Mouse (Mus musculus): ENCODE measurements around the gene Man1c1. TPM values are rescaled to one million over a fixed set of nuclear protein-coding genes. Genes with fewer than 3 reads are reported as not detected.

Gene Man1c1
- polyA plus RNA-seq, 1 experiment from 2014 or later: 103 TPM

DNA sequence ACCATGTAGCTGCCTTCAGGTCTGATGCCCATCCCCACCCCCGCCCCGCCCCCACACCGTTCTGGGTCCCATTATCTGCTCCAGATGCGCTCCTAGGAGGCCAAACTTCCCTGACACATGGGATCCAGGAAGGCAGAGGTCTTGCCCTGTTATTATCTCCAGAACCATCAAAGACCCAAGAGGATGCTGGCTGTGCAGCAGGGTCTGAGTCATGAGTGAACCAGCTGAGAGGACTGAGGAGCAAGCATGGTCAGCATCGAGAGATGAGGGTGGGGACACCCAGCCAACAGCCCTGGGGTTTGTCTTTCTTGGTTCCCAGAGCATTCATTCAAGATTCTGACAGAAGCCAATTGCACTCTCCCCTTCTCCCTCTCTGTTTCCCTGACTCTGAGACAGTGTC is 100.5 kb downstream of the Man1c1 start:
- Histone ChIP-seq H3K27ac (no peak overlapping the region), H3K4me3 (ENCODE audit: inconsistent target) (no peak overlapping the region), H3K36me3 (ENCODE audit: inconsistent target) (peaks cover 10% of the 10 kb centered on the region; the same call in 1 of the 2 replicates), H3K79me2 (ENCODE audit: inconsistent target) (peaks cover 100% of the 10 kb centered on the region)
- WGBS (ENCODE audit: missing documents): 85% methylated on average over 4 of the region's 5 CpGs

DNA sequence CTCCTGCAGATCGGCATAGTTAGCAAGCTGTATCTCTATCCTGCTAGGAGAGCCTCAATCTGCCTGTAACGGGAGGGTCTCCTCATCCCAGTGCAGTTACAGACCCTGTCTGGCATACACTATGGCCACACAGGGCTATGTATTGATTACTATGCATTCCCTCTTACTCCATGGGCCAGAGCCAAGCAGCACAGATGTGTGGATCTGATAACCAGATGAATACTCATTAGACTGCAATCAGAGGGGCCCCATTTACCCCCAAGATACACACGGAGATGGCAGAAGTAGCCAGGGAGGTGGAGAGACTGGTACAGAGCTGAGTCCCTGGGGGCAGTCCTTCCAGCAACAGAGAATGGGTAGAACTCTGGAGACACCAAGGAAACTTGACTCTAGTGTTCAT is 101.5 kb downstream of the Man1c1 start:
- Histone ChIP-seq H3K27ac (no peak overlapping the region), H3K79me2 (ENCODE audit: inconsistent target) (peaks cover 100% of the 10 kb centered on the region), H3K36me3 (ENCODE audit: inconsistent target) (peaks cover 20% of the 10 kb centered on the region), H3K4me3 (ENCODE audit: inconsistent target) (no peak overlapping the region)
- WGBS (ENCODE audit: missing documents): 59% methylated on average over 3 of the region's 3 CpGs

DNA sequence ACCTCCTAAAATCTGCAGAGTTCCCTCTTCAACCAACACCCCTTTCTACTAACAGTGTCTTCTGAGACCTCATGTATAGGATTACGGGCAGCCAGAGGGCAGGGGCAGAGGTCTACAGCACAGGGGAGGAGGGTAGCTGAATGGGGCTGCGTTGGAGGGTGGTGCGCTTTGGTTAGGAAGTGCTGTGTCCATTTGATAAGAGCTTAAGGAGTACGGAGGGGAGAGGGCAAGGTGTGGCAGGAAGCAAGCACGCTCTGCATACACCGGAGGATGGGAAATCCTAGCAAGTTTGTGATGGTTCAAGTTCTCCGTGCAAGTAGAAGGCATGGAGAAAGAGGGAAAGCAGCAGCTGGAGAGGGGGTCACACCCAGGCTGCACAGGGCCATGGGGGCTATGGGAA is 102.1 kb downstream of the Man1c1 start:
- peak overlapping the region; percentile 1; the same call in 1 of the 2 replicates for H3K27ac ChIP-seq
- H3K36me3 ChIP-seq (ENCODE audit: inconsistent target): peaks cover 26% of the 10 kb centered on the region
- H3K79me2 ChIP-seq (ENCODE audit: inconsistent target): peaks cover 100% of the 10 kb centered on the region
- WGBS (ENCODE audit: missing documents): 44% methylated on average over 7 of the region's 7 CpGs
- no peak overlapping the region for H3K4me3 ChIP-seq (ENCODE audit: inconsistent target)

DNA sequence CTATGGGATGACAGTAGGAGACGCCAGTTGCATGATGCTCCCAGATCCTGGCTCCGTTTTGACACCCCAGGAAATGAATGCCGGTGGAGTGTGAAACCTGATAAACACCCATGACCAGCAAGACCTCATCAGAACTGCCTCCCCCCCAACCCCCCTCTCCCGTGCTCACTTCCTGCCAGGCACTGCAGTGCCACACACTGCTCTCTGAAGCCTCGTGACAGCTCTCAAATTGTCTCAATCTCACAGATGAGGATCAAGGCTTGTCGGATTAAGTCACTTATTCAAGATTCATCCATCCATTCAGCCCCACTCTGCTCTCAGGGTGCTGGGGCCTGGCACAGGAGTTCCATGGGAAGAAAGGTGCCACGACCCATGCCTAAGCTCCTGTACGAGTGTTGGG is 102.7 kb downstream of the Man1c1 start:
- Histone ChIP-seq H3K27ac (peak overlapping the region; percentile 1; the same call in 1 of the 2 replicates), H3K4me3 (ENCODE audit: inconsistent target) (no peak overlapping the region), H3K79me2 (ENCODE audit: inconsistent target) (peaks cover 100% of the 10 kb centered on the region), H3K36me3 (ENCODE audit: inconsistent target) (peaks cover 32% of the 10 kb centered on the region)
- 48% methylated on average over 8 of the region's 8 CpGs for WGBS (ENCODE audit: missing documents)

DNA sequence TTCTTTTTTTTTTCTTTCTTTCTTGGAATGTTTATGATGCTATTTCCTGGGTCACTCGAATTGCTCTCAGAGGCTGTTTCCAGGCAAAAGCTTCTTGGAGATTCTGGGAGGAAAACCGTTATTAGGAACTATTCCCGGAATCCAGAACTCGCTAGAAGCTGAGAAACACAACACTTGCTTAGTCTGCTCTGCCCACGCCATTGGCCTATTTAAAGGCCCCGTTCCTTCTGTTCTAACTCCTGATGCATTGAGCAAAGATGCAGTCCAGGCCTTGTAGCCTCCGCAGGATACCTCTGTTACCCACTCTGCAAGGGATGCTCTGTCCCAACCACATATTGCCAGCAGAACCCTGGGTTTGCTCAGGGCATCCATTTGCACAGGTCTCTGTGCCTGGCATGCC is 103.3 kb downstream of the Man1c1 start:
- 94% methylated on average over 7 of the region's 7 CpGs for WGBS (ENCODE audit: missing documents)
- H3K4me3 ChIP-seq (ENCODE audit: inconsistent target): no peak overlapping the region
- no peak overlapping the region for H3K27ac ChIP-seq
- peaks cover 32% of the 10 kb centered on the region for H3K36me3 ChIP-seq (ENCODE audit: inconsistent target)
- H3K79me2 ChIP-seq (ENCODE audit: inconsistent target): peaks cover 98% of the 10 kb centered on the region

DNA sequence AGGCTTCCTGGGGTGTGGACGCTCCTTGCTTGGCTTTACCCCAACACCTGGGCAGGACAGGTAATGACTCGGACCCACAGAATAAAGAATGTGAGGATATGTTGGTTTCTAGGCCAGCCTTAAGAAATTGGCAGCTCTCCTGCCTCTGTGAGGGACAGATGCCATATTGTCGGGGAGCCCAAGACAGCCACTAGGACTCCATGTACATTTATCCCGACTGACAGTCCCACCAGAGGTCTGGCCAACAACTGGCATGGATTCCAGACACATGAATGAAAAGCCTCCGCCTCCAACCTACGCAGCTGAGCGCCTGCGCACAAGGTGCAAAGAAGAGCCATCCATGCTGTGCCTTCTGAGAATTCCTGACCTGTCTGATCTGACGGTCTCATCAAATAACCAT is 104.0 kb downstream of the Man1c1 start:
- peaks cover 91% of the 10 kb centered on the region for H3K79me2 ChIP-seq (ENCODE audit: inconsistent target)
- H3K4me3 ChIP-seq (ENCODE audit: inconsistent target): no peak overlapping the region
- 93% methylated on average over 9 of the region's 9 CpGs for WGBS (ENCODE audit: missing documents)
- H3K27ac ChIP-seq: no peak overlapping the region
- peaks cover 32% of the 10 kb centered on the region for H3K36me3 ChIP-seq (ENCODE audit: inconsistent target)

DNA sequence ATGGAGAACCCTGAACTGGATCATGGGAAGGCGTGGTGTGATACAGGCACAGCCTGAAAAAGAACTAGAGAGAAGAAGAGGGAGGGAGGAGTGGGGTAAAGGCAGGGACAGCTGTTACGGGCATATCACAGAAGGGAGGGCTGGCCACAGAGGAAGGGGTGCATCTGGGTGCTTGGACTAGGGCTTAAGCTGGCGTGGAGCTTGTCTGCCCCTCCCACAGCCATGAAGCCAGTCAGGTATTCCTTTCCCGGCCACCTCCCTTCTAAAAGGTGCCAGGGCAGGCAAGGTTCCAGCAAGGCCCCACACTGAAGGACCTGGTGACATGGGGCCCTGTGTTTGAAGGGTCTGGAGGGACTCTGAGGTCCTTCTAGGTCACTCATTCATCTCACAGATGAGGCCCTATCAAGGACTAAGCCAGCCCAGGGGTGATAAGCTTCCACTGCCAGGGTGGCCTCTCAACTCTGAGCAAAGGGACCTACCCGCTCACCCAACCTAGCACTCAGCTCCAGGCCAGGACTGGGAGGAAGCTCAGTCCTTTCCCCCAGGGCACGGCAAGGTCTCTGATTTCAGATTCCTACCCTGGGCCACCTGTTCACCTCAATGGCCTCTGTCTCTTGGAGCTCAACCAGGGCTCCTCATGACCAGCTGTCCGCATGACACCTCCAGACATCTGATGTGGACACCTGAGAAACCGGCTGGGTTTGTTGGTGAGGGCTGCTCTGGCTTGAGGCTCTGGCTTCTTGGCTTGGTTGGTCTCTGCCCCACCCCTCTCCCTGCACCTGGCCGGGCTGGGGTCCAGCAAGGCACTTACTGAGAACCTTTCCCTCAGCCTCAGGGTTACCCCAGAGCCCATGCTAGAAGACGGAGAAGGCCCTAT is 107.0 kb downstream of the Man1c1 start:
- H3K36me3 ChIP-seq (ENCODE audit: inconsistent target): peaks cover 49% of the 10 kb centered on the region
- no peak overlapping the region for H3K27ac ChIP-seq
- whole genome bisulfite sequencing (ENCODE audit: missing documents): 95% methylated on average over 10 of the region's 10 CpGs

DNA sequence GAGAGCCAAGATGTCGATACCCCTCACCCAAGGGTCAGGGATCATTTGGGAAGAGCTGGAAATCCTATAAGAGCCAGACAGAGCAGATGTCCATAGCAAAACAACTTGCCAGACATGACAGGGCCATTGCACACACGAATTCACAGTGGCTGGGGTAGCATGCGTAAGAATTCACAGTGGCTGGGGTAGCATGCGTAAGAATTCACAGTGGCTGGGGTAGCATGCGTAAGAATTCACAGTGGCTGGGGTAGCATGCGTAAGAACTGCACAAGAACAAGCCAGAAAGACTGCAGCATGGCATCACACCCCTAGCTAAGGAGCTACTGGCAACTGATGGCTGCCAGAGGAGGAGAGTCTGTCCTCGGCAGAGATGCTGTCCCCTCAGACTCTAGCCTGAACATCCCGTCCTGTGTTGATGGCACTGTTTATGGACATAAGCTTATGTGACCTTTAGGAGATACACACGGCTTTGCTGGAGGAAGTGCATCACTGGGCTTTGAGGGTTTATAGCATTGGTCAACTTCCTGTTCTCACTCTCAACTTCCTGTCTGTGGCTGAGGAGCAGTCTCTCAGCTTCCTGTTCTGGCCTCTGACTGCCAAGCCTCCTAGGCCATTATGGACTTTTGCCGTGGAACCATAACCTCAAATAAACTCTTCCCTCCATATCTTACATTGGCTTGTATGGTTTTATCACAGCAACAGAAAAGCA is 109.2 kb downstream of the Man1c1 start:
- peak overlapping the region; percentile 55 for H3K27ac ChIP-seq
- no peak overlapping the region for H3K4me3 ChIP-seq (ENCODE audit: inconsistent target)
- peaks cover 80% of the 10 kb centered on the region for H3K79me2 ChIP-seq (ENCODE audit: inconsistent target)
- peaks cover 70% of the 10 kb centered on the region for H3K36me3 ChIP-seq (ENCODE audit: inconsistent target)
- WGBS (ENCODE audit: missing documents): 74% methylated on average over 10 of the region's 10 CpGs

More for the DNA sequence above, 107.0 kb downstream of the Man1c1 start:
- H3K79me2 ChIP-seq (ENCODE audit: inconsistent target): peaks cover 85% of the 10 kb centered on the region
- no peak overlapping the region for H3K4me3 ChIP-seq (ENCODE audit: inconsistent target)

DNA sequence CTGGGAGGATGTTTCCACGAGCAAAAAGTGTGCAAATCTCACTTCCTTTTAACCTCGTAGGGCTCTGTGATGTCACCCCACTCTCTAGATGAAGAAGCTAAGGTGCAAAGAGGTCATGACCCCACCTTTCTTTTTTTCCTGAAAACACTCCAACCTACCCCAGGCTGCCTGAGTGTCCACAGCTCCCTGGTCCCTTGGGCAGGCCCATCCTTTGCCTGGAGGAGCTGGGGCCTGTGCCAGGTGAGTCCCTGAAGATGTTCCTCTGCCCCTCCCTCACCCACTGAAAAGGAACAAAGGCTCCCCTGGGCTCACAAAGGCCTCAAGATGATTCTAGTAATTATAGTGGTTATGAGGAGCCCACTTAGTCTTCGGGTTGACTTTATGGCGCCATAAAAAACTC is 111.6 kb downstream of the Man1c1 start:
- Histone ChIP-seq H3K4me3 (ENCODE audit: inconsistent target) (no peak overlapping the region), H3K27ac (no peak overlapping the region), H3K79me2 (ENCODE audit: inconsistent target) (peaks cover 65% of the 10 kb centered on the region), H3K36me3 (ENCODE audit: inconsistent target) (peaks cover 60% of the 10 kb centered on the region)
- WGBS (ENCODE audit: missing documents): 66% methylated on average over 4 of the region's 4 CpGs

DNA sequence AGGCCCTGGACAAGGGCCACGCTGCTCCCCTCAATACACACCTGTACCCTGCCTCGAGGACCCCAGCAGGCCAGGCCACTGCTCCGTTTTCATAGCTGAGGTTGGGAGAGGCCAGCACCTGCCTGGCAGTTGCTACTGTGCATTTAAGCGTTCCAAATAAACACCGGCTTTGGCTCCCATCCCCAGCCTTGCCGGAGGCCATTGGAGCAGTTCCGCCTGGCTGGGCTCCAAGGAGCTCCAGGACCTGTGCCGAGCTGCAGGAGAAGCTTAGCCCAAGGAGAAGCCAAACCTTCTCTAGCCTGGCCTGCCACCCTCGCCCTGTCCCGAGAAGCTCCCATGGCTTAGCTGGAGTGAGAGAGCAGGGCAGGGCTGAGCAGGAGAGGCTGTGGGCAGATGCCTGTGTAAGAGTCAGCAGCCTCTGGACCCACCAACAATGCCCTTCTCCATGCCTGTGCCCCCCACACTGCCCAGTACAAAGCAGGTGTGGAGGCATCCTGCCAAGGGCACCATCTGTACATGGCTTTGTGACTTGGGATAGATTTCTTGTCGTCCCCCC is 112.5 kb downstream of the Man1c1 start:
- Histone ChIP-seq H3K4me3 (ENCODE audit: inconsistent target) (no peak overlapping the region), H3K79me2 (ENCODE audit: inconsistent target) (peaks cover 61% of the 10 kb centered on the region), H3K36me3 (ENCODE audit: inconsistent target) (peaks cover 52% of the 10 kb centered on the region), H3K27ac (no peak overlapping the region)
- 87% methylated on average over 11 of the region's 11 CpGs for WGBS (ENCODE audit: missing documents)

DNA sequence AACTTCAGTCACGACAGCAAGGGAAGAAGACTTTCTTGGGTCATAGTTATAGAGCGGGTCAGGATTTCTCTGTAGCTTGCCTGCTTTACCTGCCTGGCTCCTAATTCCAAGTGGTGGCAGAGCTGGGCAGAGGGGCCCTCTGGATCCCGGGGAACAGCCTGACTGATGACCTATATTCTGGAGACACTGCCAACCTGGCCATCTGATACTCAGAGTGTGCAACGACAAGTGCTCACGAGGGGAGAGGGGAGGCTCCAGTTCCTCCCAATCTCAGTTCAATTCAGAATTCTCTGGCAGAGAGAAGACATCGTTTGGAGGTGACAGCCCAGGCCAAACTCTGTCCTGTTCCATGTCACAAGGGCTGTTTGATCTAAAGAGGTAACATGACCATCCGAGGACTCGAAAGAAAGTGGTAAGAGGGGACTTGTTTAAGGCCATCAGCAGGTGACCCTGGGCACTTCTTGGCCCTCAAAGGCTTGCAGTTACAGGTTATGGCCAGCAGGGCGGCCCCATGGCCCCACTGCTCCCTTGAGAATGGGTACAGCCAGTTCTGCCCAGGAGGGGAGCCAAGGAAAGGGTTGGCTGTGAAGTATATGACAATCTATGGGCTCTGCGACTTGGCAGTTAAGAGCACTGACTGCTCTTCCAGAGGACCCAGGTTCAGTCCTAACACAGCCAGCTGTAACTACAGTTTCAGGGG is 113.7 kb downstream of the Man1c1 start:
- 95% methylated on average over 9 of the region's 10 CpGs for WGBS (ENCODE audit: missing documents)
- H3K27ac ChIP-seq: no peak overlapping the region
- peaks cover 61% of the 10 kb centered on the region for H3K79me2 ChIP-seq (ENCODE audit: inconsistent target)

DNA sequence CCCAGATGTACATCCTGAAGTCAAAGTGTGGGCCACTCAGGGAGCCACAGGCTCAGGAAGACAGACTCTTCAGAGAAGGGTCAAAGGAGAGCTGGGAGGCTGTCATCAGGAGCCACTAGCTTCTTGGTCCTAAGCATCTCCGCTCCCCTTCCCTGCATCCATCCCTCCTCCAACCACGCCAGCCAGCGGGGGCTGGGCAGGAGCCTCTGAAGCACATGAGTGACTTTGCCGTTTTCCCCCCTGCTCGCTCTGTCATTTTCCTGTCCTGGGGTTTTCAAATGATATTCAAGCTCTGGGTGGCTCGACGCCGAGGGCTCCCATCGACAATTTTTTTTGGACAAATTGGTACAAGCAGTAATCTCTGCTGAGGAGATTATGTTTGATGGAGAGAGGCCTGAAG is 114.3 kb downstream of the Man1c1 start:
- 91% methylated on average over 9 of the region's 9 CpGs for WGBS (ENCODE audit: missing documents)
- Histone ChIP-seq H3K36me3 (ENCODE audit: inconsistent target) (peaks cover 50% of the 10 kb centered on the region), H3K4me3 (ENCODE audit: inconsistent target) (no peak overlapping the region), H3K79me2 (ENCODE audit: inconsistent target) (peaks cover 66% of the 10 kb centered on the region), H3K27ac (no peak overlapping the region)

More for the DNA sequence above, 113.7 kb downstream of the Man1c1 start:
- peaks cover 50% of the 10 kb centered on the region for H3K36me3 ChIP-seq (ENCODE audit: inconsistent target)
- H3K4me3 ChIP-seq (ENCODE audit: inconsistent target): no peak overlapping the region

DNA sequence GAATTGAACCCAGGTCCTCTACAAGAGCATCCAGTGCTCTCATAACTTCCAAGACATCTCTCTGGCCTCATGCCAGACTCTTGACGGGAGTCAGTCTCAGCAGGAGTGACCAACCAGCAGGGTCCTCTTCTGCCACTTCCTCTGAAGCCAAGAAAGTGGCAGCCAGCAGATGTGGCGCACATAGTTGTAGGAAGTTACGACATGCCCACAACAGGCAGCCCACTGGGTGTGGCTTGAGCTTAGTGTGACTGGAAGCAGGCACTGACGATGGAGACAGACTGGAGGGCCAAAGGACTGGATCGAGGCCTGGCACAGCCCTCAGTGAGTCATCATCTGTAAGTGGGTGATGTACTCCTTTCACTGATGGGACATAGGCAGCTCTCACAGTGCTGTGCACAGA is 115.1 kb downstream of the Man1c1 start:
- Histone ChIP-seq H3K27ac (peak overlapping the region; percentile 97), H3K4me3 (ENCODE audit: inconsistent target) (no peak overlapping the region), H3K36me3 (ENCODE audit: inconsistent target) (peaks cover 50% of the 10 kb centered on the region), H3K79me2 (ENCODE audit: inconsistent target) (peaks cover 61% of the 10 kb centered on the region)
- WGBS (ENCODE audit: missing documents): 9% methylated on average over 5 of the region's 5 CpGs

DNA sequence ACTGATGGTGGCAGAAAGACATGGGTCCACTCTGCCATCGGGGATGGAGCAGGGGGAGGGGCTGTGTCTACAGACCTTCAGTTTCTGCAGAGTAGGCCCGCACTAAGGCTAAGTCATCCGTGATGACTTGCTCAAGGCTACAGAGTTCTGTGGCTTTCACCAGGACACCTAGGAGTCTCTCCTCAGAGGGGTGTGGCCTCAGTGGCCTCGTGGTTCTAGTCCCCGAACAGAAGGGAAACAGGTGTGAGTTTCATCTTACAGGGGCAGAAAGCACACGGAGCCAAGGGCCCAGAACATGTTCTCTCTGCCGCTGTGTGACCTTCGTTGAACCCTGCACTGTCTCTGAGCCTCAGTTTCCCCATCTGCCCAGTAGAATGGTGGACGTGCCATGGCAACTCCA is 115.8 kb downstream of the Man1c1 start:
- H3K36me3 ChIP-seq (ENCODE audit: inconsistent target): peaks cover 48% of the 10 kb centered on the region
- 81% methylated on average over 8 of the region's 9 CpGs for WGBS (ENCODE audit: missing documents)
- no peak overlapping the region for H3K4me3 ChIP-seq (ENCODE audit: inconsistent target)
- H3K79me2 ChIP-seq (ENCODE audit: inconsistent target): peaks cover 55% of the 10 kb centered on the region
- H3K27ac ChIP-seq: peak overlapping the region; percentile 97
